Mouse (Mus musculus) thymus, adult 2 months (tissue): ENCODE data around the gene Rbm41. TPM values are rescaled to one million over a fixed set of nuclear protein-coding genes. Genes with fewer than 3 reads are reported as not detected.

Experiments
- DNase-seq: peaks from one replicate; pipeline ENCODE4 v3.0.0; 2021
- H3K27ac ChIP-seq: fragments of 200-500 bp; 2 replicates; pipeline ENCODE4 v1.5.1; 2012; ENCODE audit warnings: low read length, control low read depth; ENCODE audit not compliant: control insufficient read depth, insufficient read depth
- H3K27me3 ChIP-seq: fragments of 200-500 bp; 2 replicates; pipeline ENCODE4 v1.6.1; 2012; ENCODE audit warnings: mild to moderate bottlenecking, low read length, moderate library complexity, mixed read lengths; ENCODE audit not compliant: control insufficient read depth, insufficient read depth
- H3K36me3 ChIP-seq: fragments of 200-500 bp; 2 replicates; pipeline ENCODE4 v1.6.1; 2012; ENCODE audit warnings: mild to moderate bottlenecking, low read length, moderate library complexity; ENCODE audit not compliant: control insufficient read depth, insufficient read depth
- H3K4me1 ChIP-seq: fragments of 200-500 bp; replicated peaks from 2 replicates; pipeline ENCODE4 v1.6.1; 2012; ENCODE audit warnings: low read length; ENCODE audit not compliant: control insufficient read depth, insufficient read depth
- H3K4me3 ChIP-seq: fragments of 200-500 bp; 2 replicates; pipeline ENCODE4 v1.5.1; 2012; ENCODE audit warnings: mild to moderate bottlenecking, low read length, control low read depth, moderate library complexity; ENCODE audit not compliant: control insufficient read depth, insufficient read depth
- CTCF ChIP-seq: fragments of 200-500 bp; IDR thresholded peaks from 2 replicates; pipeline ENCODE4 v1.5.1; 2012; ENCODE audit warnings: mild to moderate bottlenecking, control low read depth, low read length, moderate library complexity, borderline replicate concordance; ENCODE audit not compliant: control insufficient read depth, poor library complexity, insufficient read depth; ENCODE audit errors: extremely low read depth
- POLR2A ChIP-seq: fragments of 200-500 bp; IDR thresholded peaks from 2 replicates; pipeline ENCODE4 v1.6.1; 2012; ENCODE audit warnings: mild to moderate bottlenecking, low read length, control low read depth, moderate library complexity; ENCODE audit not compliant: control insufficient read depth, poor library complexity, insufficient read depth; ENCODE audit errors: extremely low read depth
- WGBS: fragments of 180-500 bp; shearing (Covaris S2); methylation state at CpG from one replicate; pipeline ENCODE4 v1.1.7; 2018; 5-methylcytosine and 5-hydroxymethylcytosine counted together
- polyA plus RNA-seq: library from polyadenylated mRNA; depleted of rRNA; stranded (reverse); fragments of >200 nt; gene quantifications from 2 replicates; pipeline ENCODE4 v1.2.3, GENCODE M21; 2012

The Rbm41 gene
- polyA plus RNA-seq, 1 experiment: 1.3 TPM

DNA sequence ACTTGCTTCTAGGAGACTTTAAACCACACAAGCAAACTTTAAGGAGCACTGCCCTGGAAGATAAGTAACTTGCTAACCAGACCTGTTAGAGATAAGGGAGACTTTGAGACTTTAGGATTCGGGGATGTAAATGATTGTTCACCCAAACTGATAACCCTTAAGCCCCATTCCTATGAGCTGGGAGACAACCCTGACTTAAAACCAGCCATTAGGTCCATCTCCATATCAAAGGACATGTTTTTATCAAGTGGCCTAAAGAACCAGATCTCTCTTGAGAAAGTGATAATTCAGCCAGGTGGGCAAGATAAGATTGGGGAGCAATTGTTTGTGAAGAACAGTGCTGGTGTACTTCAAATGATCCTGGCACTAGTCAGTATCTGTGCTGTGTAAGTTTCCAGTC, 107.0 kb downstream of the Rbm41 start:
- WGBS: 68% methylated on average over 1 of the region's 1 CpGs
- no peak for TF ChIP-seq POLR2A
- no peak for TF ChIP-seq CTCF

DNA sequence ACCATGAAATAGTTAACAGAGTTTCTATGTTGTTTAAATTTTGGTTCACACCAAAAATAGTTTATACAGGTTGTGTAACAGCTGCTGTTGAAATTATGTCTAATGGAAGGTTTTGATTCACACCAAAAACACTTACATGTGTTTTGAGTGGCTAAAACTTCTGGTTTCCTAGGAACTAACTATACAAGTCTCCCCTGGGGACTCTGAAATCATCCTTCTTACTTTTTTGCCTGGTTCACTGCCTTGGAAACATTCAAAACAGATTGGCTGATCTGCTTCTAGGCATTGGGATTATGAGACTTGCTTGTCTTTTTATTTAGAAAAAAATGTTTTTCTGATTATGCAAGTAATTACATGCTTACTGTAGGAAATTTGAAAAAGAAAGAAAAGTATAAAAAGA, 115.2 kb downstream of the Rbm41 start:
- no peaks in the 10 kb centered on the region for H3K4me1 ChIP-seq
- no peak overlapping the region for H3K27ac ChIP-seq
- no peak overlapping the region for H3K4me3 ChIP-seq
- TF ChIP-seq CTCF (no peak), POLR2A (no peak)
- no peaks in the 10 kb centered on the region for H3K36me3 ChIP-seq
- H3K27me3 ChIP-seq: no peaks in the 10 kb centered on the region
- DNase-seq: no peak

More for the DNA sequence above, 107.0 kb downstream of the Rbm41 start:
- no peak overlapping the region for H3K27ac ChIP-seq
- H3K4me1 ChIP-seq: no peaks in the 10 kb centered on the region
- no peaks in the 10 kb centered on the region for H3K36me3 ChIP-seq
- no peak for DNase-seq
- no peak overlapping the region for H3K4me3 ChIP-seq
- no peaks in the 10 kb centered on the region for H3K27me3 ChIP-seq

DNA sequence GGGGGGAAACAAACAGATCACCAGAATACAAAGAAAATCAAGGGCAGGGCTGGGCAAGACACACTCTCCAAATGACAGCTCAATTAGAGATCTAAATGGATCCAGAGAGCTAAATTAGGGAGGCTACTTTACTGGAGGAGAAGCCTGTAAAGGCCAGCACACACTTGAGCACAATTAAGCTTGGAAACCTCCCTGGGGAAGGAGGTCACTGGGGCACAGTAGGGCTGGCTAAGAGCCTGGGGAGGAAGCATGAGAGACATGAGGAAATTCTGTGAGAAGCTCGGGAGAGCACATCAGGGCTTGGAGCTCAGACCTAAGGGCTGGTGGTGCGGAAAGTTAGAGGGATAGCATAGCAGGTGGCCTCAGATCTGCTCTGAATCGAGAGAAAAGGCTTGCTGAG, 120.5 kb downstream of the Rbm41 start:
- Histone ChIP-seq H3K27ac (no peak overlapping the region), H3K4me1 (no peaks in the 10 kb centered on the region), H3K27me3 (no peaks in the 10 kb centered on the region), H3K36me3 (no peaks in the 10 kb centered on the region), H3K4me3 (no peak overlapping the region)
- DNase-seq: no peak
- TF ChIP-seq CTCF (no peak), POLR2A (no peak)
- WGBS: 80% methylated on average over 3 of the region's 3 CpGs

DNA sequence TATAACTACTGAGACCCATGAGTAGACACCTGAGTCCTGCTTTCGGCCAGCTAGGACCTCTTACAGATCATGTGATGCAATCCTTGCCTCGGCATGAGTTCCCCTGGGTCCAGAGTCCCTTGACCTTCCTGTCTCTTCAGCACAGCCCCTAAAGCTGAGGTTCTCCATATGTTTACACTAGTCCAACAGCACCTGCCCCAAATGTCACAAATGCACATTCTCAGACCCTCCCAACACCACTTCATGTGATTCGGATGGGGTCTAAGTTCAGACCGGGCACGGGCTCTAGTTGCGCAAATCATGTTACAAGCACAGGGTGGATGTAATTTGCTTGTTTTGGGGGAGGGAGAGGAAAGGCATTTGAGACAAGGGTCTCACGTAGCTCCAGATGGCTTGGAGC, 121.3 kb downstream of the Rbm41 start:
- H3K27ac ChIP-seq: no peak overlapping the region
- H3K27me3 ChIP-seq: no peaks in the 10 kb centered on the region
- no peak for DNase-seq
- H3K36me3 ChIP-seq: no peaks in the 10 kb centered on the region
- no peak for TF ChIP-seq POLR2A
- no peak for TF ChIP-seq CTCF
- WGBS: 92% methylated on average over 7 of the region's 7 CpGs
- no peaks in the 10 kb centered on the region for H3K4me1 ChIP-seq
- no peak overlapping the region for H3K4me3 ChIP-seq

DNA sequence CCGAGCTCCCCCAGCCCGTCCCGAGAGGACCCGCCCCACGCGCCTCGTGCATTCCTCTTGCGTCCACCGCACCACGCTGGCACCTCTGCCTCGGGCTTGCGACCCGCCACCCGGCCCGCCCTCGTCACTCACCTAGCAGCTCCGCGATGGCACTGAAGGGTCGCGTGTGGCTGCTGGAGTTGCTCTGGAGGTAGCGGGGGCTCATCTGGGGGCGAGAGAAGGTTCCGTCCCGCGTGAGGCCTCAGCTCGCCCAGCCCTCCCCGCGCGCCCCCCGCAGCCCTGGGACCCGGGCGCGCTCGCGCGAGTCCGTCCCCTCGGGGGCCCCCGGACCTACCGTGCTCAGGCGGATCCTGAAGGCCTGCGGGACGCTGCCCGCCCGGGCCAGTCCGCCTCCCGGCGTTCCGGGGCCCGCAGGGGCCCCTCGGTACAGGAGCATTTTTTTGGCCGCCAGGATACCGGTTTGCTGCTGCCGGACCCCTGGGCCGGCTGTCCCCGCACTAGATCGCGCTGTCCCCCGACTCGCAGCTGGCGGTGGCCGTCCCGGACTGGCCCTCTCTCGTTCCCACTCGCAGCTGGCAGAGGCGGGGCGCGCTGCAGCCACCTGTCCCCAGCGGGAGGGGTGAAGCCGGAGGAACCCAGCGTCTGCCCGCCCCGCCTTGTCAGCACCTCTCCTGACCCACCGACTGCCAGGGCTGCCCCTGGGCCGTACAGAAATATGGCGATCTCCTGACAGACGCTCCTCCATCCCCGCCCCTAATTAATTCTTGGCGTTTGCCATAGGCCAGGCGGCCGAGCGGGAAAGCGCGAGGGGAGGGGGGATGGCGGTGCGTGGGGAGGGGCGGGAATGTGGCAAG, 127.2 kb downstream of the Rbm41 start, which contains the start of gene Morc4:
Morc4 (minus strand) TSS at position 740 of the 854 bp plus-strand sequence.
- DNase-seq: no peak
- H3K27ac ChIP-seq: no peak within 1 kb of the TSS
- H3K4me1 ChIP-seq: no peaks in the 10 kb centered on the region
- TF ChIP-seq POLR2A: no peak
- no peak for TF ChIP-seq CTCF
- H3K36me3 ChIP-seq: no peaks in the 10 kb centered on the region
- 4% methylated on average over 71 of the region's 87 CpGs for WGBS
- H3K27me3 ChIP-seq: peaks cover 3% of the 10 kb centered on the region; the same call in 1 of the 2 replicates
- H3K4me3 ChIP-seq: peak within 1 kb of the TSS; percentile 24; the same call in 1 of the 2 replicates

DNA sequence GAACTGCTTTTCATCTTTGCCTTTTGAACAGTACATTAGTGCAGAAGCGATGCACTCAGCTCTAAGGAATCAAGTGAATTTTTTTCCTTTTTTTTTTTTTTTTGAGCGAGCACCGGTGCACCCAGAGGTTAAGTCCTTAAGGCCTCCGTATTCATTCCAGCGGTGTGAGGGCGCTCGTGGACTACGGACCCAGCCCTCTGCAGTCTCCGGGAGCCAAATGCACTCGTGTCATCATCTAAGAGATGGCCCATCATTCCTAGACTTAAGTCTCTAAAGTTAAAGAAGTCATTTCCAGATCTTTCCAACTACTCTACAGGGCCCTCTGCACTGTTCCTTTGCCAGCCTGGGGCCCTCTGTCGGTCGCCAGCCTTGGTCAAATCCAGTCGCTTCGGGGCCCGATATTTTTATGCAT, 128.1 kb downstream of the Rbm41 start:
- Histone ChIP-seq H3K4me1 (no peaks in the 10 kb centered on the region), H3K27ac (no peak overlapping the region), H3K36me3 (no peaks in the 10 kb centered on the region), H3K27me3 (peaks cover 3% of the 10 kb centered on the region; the same call in 1 of the 2 replicates), H3K4me3 (no peak overlapping the region)
- TF ChIP-seq CTCF (no peak), POLR2A (no peak)
- 7% methylated on average over 15 of the region's 15 CpGs for WGBS
- DNase-seq: no peak
